Mouse (Mus musculus): ENCODE measurements around the gene Fnip2.

The Fnip2 gene

GRCm38 (mm10) chr3:79415929-79416328, 151.7 kb downstream of the Fnip2 start:
- DNase-seq (ENCODE audit: low read depth, low spot score) = no peak

GRCm38 (mm10) chr3:79415081-79415480, 152.5 kb downstream of the Fnip2 start:
- no peak for DNase-seq (ENCODE audit: low read depth, low spot score)

GRCm38 (mm10) chr3:79413492-79413891, 154.1 kb downstream of the Fnip2 start:
- DNase-seq (ENCODE audit: low read depth, low spot score) = no peak

GRCm38 (mm10) chr3:79411666-79412065, 155.9 kb downstream of the Fnip2 start:
- no peak for DNase-seq (ENCODE audit: low read depth, low spot score)

GRCm38 (mm10) chr3:79410629-79410995, 157.0 kb downstream of the Fnip2 start:
- no peak for DNase-seq (ENCODE audit: low read depth, low spot score)

GRCm38 (mm10) chr3:79409927-79410628, 157.5 kb downstream of the Fnip2 start:
- DNase-seq (ENCODE audit: low read depth, low spot score) = no peak

- no peak for DNase-seq (ENCODE audit: low read depth, low spot score)
Observed at GRCm38 (mm10) chr3:79408546-79408945, 159.1 kb downstream of the Fnip2 start.

Data from retina, adult 2 months (tissue).